Mouse (Mus musculus) bone marrow, adult 2 months (tissue): ENCODE data around the gene Asap3.

ENCODE experiments used
- CTCF ChIP-seq: fragments of 200-500 bp; IDR thresholded peaks from 2 replicates; pipeline ENCODE4 v1.5.1; 2011; ENCODE audit warnings: low read length, control low read depth; ENCODE audit not compliant: control insufficient read depth, insufficient read depth
- POLR2A ChIP-seq: fragments of 200-500 bp; IDR thresholded peaks from 2 replicates; pipeline ENCODE4 v1.6.1; 2011; ENCODE audit warnings: low read depth, mild to moderate bottlenecking, control low read depth, low read length, borderline replicate concordance; ENCODE audit not compliant: control insufficient read depth

DNA sequence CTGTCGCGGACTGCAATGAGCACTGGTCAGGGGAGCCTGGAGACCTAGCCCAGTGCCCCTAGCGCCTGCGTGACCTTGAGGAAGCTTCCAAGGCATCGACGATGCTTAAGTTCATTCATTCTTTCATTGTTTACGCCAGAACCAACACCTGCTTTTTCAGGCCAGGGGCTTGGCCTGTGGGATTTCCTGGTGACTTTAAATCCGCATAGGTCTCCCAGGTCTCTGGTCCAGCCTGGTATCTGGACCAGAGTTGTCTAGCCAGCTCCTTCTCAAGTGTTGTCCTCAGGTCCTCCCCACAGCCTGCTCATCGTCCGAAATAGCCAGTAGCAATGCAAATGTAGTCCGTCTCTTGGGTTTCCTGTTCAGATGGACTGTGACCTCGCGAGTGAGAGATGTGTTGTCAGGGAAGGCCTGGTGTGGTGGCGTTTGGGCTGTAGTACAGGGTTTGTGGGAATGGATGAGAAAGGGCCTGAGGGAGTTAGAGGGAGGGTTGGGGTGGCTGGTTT is 32.9 kb upstream of the Asap3 start:
- TF ChIP-seq CTCF (no peak), POLR2A (no peak; the same call in none of the 2 replicates)
